Mouse (Mus musculus): Measurements from ENCODE around the gene Lamtor3. TPM values are rescaled to one million over a fixed set of nuclear protein-coding genes. Genes with fewer than 3 reads are reported as not detected.
A peak's percentile ranks its signal among the peaks of the same experiment; 100 is the strongest.
"Not testable (repeated sequence)": the region's sequence is repeated elsewhere in the genome, so short reads cannot be mapped to it uniquely, and the experiment has no call there.

The Lamtor3 gene
- polyA plus RNA-seq, 1 experiment from 2014 or later, result 108 TPM

- not testable (repeated sequence) for H3K4me3 ChIP-seq; H3K36me3 ChIP-seq; H3K27me3 ChIP-seq; ATAC-seq (replicated peaks; ENCODE audit: insufficient number of reproducible peaks, insufficient read depth, low FRiP score, low read depth); H3K9me3 ChIP-seq (replicated peaks); H3K27ac ChIP-seq; H3K4me2 ChIP-seq; H3K9ac ChIP-seq
- 67% methylated on average over 1 of the region's 1 CpGs for WGBS
- peaks cover 39% of the 10 kb centered on the region for H3K4me1 ChIP-seq (replicated peaks)
These were observed 45.7 kb downstream of the Lamtor3 start for GRCm38 (mm10) chr3:137964014-137964413.

GRCm38 (mm10) chr3:137968105-137968819, 50.0 kb downstream of the Lamtor3 start:
- WGBS, result 44% methylated on average over 14 of the region's 14 CpGs
- H3K9me3 ChIP-seq (replicated peaks), result no peaks in the 10 kb centered on the region
- peak overlapping the region; percentile 46 for H3K4me2 ChIP-seq
- peak overlapping the region; percentile 3; the same call in 1 of the 2 replicates for H3K4me3 ChIP-seq
- H3K27ac ChIP-seq, result peak overlapping the region; percentile 84
- H3K27me3 ChIP-seq, result no peaks in the 10 kb centered on the region
- peaks cover 45% of the 10 kb centered on the region for H3K4me1 ChIP-seq (replicated peaks)
- peak overlapping the region; percentile 20; the same call in 1 of the 2 replicates for H3K9ac ChIP-seq
- no peak for ATAC-seq (replicated peaks; ENCODE audit: insufficient number of reproducible peaks, insufficient read depth, low FRiP score, low read depth)
- H3K36me3 ChIP-seq, result 0 out of 2 replicates have a peak, but pooled peaks cover 3% of the 10 kb centered on the region

- WGBS, result 20% methylated on average over 9 of the region's 9 CpGs
- Histone ChIP-seq H3K4me2 (peak overlapping the region; percentile 46), H3K36me3 (0 out of 2 replicates have a peak, but pooled peaks cover 3% of the 10 kb centered on the region), H3K4me3 (no peak overlapping the region), H3K27me3 (no peaks in the 10 kb centered on the region), H3K9me3 (replicated peaks) (no peaks in the 10 kb centered on the region), H3K4me1 (replicated peaks) (peaks cover 41% of the 10 kb centered on the region), H3K9ac (no peak overlapping the region), H3K27ac (peak overlapping the region; percentile 84)
- ATAC-seq (replicated peaks; ENCODE audit: insufficient number of reproducible peaks, insufficient read depth, low FRiP score, low read depth), result no peak
These were observed 50.6 kb downstream of the Lamtor3 start for GRCm38 (mm10) chr3:137968820-137969486.

- Histone ChIP-seq H3K36me3 (0 out of 2 replicates have a peak, but pooled peaks cover 1% of the 10 kb centered on the region), H3K9me3 (replicated peaks) (no peaks in the 10 kb centered on the region), H3K4me3 (no peak overlapping the region), H3K27me3 (no peaks in the 10 kb centered on the region), H3K4me2 (no peak overlapping the region), H3K9ac (no peak overlapping the region), H3K4me1 (replicated peaks) (peaks cover 42% of the 10 kb centered on the region), H3K27ac (peak overlapping the region; percentile 50)
- no peak for ATAC-seq (replicated peaks; ENCODE audit: insufficient number of reproducible peaks, insufficient read depth, low FRiP score, low read depth)
- WGBS, result 57% methylated on average over 12 of the region's 12 CpGs
These were observed 51.6 kb downstream of the Lamtor3 start for GRCm38 (mm10) chr3:137969951-137970350.

- ATAC-seq (replicated peaks; ENCODE audit: insufficient number of reproducible peaks, insufficient read depth, low FRiP score, low read depth), result no peak
- 32% methylated on average over 5 of the region's 5 CpGs for WGBS
- H3K9me3 ChIP-seq (replicated peaks), result no peaks in the 10 kb centered on the region
- no peaks in the 10 kb centered on the region for H3K27me3 ChIP-seq
- no peak overlapping the region for H3K4me2 ChIP-seq
- no peak overlapping the region for H3K9ac ChIP-seq
- H3K36me3 ChIP-seq, result no peaks in the 10 kb centered on the region
- H3K27ac ChIP-seq, result 0 out of 2 replicates have a peak overlapping the region, but pooled peaks have one; percentile 29
- H3K4me3 ChIP-seq, result no peak overlapping the region
- peaks cover 48% of the 10 kb centered on the region for H3K4me1 ChIP-seq (replicated peaks)
These were observed 53.9 kb downstream of the Lamtor3 start for GRCm38 (mm10) chr3:137972224-137972623.

GRCm38 (mm10) chr3:137972989-137973388, 54.7 kb downstream of the Lamtor3 start:
- H3K36me3 ChIP-seq, result no peaks in the 10 kb centered on the region
- no peak overlapping the region for H3K27ac ChIP-seq
- H3K9ac ChIP-seq, result no peak overlapping the region
- 95% methylated on average over 7 of the region's 7 CpGs for WGBS
- no peak for ATAC-seq (replicated peaks; ENCODE audit: insufficient number of reproducible peaks, insufficient read depth, low FRiP score, low read depth)
- H3K27me3 ChIP-seq, result no peaks in the 10 kb centered on the region
- H3K4me2 ChIP-seq, result no peak overlapping the region
- H3K4me1 ChIP-seq (replicated peaks), result peaks cover 47% of the 10 kb centered on the region
- H3K4me3 ChIP-seq, result no peak overlapping the region
- no peaks in the 10 kb centered on the region for H3K9me3 ChIP-seq (replicated peaks)

- 65% methylated on average over 8 of the region's 8 CpGs for whole genome bisulfite sequencing
- no peak overlapping the region for H3K27ac ChIP-seq
These were observed 56.0 kb downstream of the Lamtor3 start for GRCm38 (mm10) chr3:137974306-137974705.

GRCm38 (mm10) chr3:137975435-137975834, 57.1 kb downstream of the Lamtor3 start:
- ATAC-seq (replicated peaks; ENCODE audit: insufficient number of reproducible peaks, insufficient read depth, low FRiP score, low read depth), result no peak
- Histone ChIP-seq H3K4me2 (no peak overlapping the region), H3K27me3 (no peaks in the 10 kb centered on the region), H3K9ac (no peak overlapping the region), H3K27ac (no peak overlapping the region), H3K9me3 (replicated peaks) (no peaks in the 10 kb centered on the region), H3K36me3 (no peaks in the 10 kb centered on the region), H3K4me1 (replicated peaks) (peaks cover 38% of the 10 kb centered on the region), H3K4me3 (no peak overlapping the region)
- 88% methylated on average over 7 of the region's 7 CpGs for WGBS

More at GRCm38 (mm10) chr3:137974306-137974705, 56.0 kb downstream of the Lamtor3 start:
- Histone ChIP-seq H3K9ac (no peak overlapping the region), H3K9me3 (replicated peaks) (no peaks in the 10 kb centered on the region), H3K4me2 (no peak overlapping the region), H3K36me3 (no peaks in the 10 kb centered on the region), H3K4me1 (replicated peaks) (peaks cover 40% of the 10 kb centered on the region), H3K27me3 (no peaks in the 10 kb centered on the region), H3K4me3 (no peak overlapping the region)
- no peak for ATAC-seq (replicated peaks; ENCODE audit: insufficient number of reproducible peaks, insufficient read depth, low FRiP score, low read depth)

GRCm38 (mm10) chr3:137975856-137976423, 57.6 kb downstream of the Lamtor3 start:
- WGBS, result 83% methylated on average over 17 of the region's 17 CpGs
- no peak for ATAC-seq (replicated peaks; ENCODE audit: insufficient number of reproducible peaks, insufficient read depth, low FRiP score, low read depth)
- H3K36me3 ChIP-seq, result no peaks in the 10 kb centered on the region

GRCm38 (mm10) chr3:137976943-137977628, 58.8 kb downstream of the Lamtor3 start:
- Histone ChIP-seq H3K9ac (no peak overlapping the region), H3K4me1 (replicated peaks) (peaks cover 38% of the 10 kb centered on the region), H3K36me3 (no peaks in the 10 kb centered on the region), H3K9me3 (replicated peaks) (no peaks in the 10 kb centered on the region), H3K27ac (no peak overlapping the region), H3K27me3 (no peaks in the 10 kb centered on the region), H3K4me2 (no peak overlapping the region), H3K4me3 (no peak overlapping the region)
- no peak for ATAC-seq (replicated peaks; ENCODE audit: insufficient number of reproducible peaks, insufficient read depth, low FRiP score, low read depth)
- 65% methylated on average over 9 of the region's 9 CpGs for WGBS

More at GRCm38 (mm10) chr3:137975856-137976423, 57.6 kb downstream of the Lamtor3 start:
- no peak overlapping the region for H3K27ac ChIP-seq
- no peak overlapping the region for H3K9ac ChIP-seq
- no peak overlapping the region for H3K4me3 ChIP-seq
- H3K4me2 ChIP-seq, result no peak overlapping the region
- H3K27me3 ChIP-seq, result no peaks in the 10 kb centered on the region
- peaks cover 42% of the 10 kb centered on the region for H3K4me1 ChIP-seq (replicated peaks)
- no peaks in the 10 kb centered on the region for H3K9me3 ChIP-seq (replicated peaks)

- H3K9me3 ChIP-seq (replicated peaks), result no peaks in the 10 kb centered on the region
- WGBS, result 60% methylated on average over 6 of the region's 6 CpGs
- H3K4me3 ChIP-seq, result no peak overlapping the region
- no peaks in the 10 kb centered on the region for H3K36me3 ChIP-seq
- H3K27me3 ChIP-seq, result no peaks in the 10 kb centered on the region
- ATAC-seq (replicated peaks; ENCODE audit: insufficient number of reproducible peaks, insufficient read depth, low FRiP score, low read depth), result no peak
- no peak overlapping the region for H3K27ac ChIP-seq
- H3K4me1 ChIP-seq (replicated peaks), result peaks cover 32% of the 10 kb centered on the region
- H3K4me2 ChIP-seq, result no peak overlapping the region
- no peak overlapping the region for H3K9ac ChIP-seq
These were observed 59.3 kb downstream of the Lamtor3 start for GRCm38 (mm10) chr3:137977629-137978041.

All from heart, embryonic 15.5 days (tissue).